Mouse (Mus musculus): Measurements from ENCODE around the gene Ccdc84. TPM values are rescaled to one million over a fixed set of nuclear protein-coding genes. Genes with fewer than 3 reads are reported as not detected.
A peak's percentile ranks its signal among the peaks of the same experiment; 100 is the strongest.

Gene Ccdc84
- total RNA-seq (2014; rRNA removed) (20.0 and 23.2 TPM in 2 replicates), polyA plus RNA-seq (2015; fragmentation: Nextera tagmentation; extraction: Ambion mirVana) (30.2 and 36.1 TPM in 2 replicates)

GRCm38 (mm10) chr9:44418519-44419385 lies at the start of gene Ccdc84:
TSS of gene Ccdc84 (minus strand) at chr9:44418569.
- Histone ChIP-seq H3K4me3 (ENCODE audit: low read depth, low read length) (peak within 1 kb of the TSS; percentile 76), H3K4me1 (ENCODE audit: insufficient read depth, low read length) (no peaks in the 10 kb centered on the region), H3K27me3 (ENCODE audit: insufficient read depth, low read length) (no peaks in the 10 kb centered on the region), H3K9ac (replicated peaks; ENCODE audit: low read length, poor library complexity, severe bottlenecking) (peak within 1 kb of the TSS; percentile 74), H3K9me3 (ENCODE audit: low read length) (no peaks in the 10 kb centered on the region), H3K27ac (ENCODE audit: low read depth, low read length) (peak within 1 kb of the TSS; percentile 70), H3K36me3 (ENCODE audit: insufficient read depth, low read length) (no peaks in the 10 kb centered on the region), H3K4me2 (ENCODE audit: low read depth, low read length, poor library complexity, severe bottlenecking) (peak within 1 kb of the TSS; percentile 97)
- no peak; the same call in 1 of the 2 replicates for ATAC-seq (ENCODE audit: low FRiP score)
- DNase-seq (ENCODE audit: low spot score), result peak; percentile 29
- WGBS, result 74% methylated on average over 14 of the region's 14 CpGs
- no peak for TF ChIP-seq CTCF (IDR thresholded peaks at IDR 0.05)

- no peak for ATAC-seq (ENCODE audit: low FRiP score)
These were observed 43.6 kb upstream of the Ccdc84 start for GRCm38 (mm10) chr9:44461950-44462349.

GRCm38 (mm10) chr9:44457035-44457742 lies 38.8 kb upstream of the Ccdc84 start:
- peak; percentile 98 for DNase-seq (ENCODE audit: low spot score)
- Histone ChIP-seq H3K9me3 (ENCODE audit: low read length) (no peaks in the 10 kb centered on the region), H3K4me1 (ENCODE audit: insufficient read depth, low read length) (no peaks in the 10 kb centered on the region; the same call in 1 of the 2 replicates), H3K36me3 (ENCODE audit: insufficient read depth, low read length) (no peaks in the 10 kb centered on the region), H3K4me2 (ENCODE audit: low read depth, low read length, poor library complexity, severe bottlenecking) (peak overlapping the region; percentile 35), H3K9ac (replicated peaks; ENCODE audit: low read length, poor library complexity, severe bottlenecking) (peak overlapping the region; percentile 44), H3K27me3 (ENCODE audit: insufficient read depth, low read length) (no peaks in the 10 kb centered on the region), H3K4me3 (ENCODE audit: low read depth, low read length) (peak overlapping the region; percentile 20), H3K27ac (ENCODE audit: low read depth, low read length) (peak overlapping the region; percentile 86)
- 3% methylated on average over 11 of the region's 11 CpGs for WGBS
- no peak for TF ChIP-seq CTCF (IDR thresholded peaks at IDR 0.05)
- peak; percentile 96 for ATAC-seq (ENCODE audit: low FRiP score)

More at GRCm38 (mm10) chr9:44461950-44462349, 43.6 kb upstream of the Ccdc84 start:
- DNase-seq (ENCODE audit: low spot score), result no peak
- no peaks in the 10 kb centered on the region for H3K27me3 ChIP-seq (ENCODE audit: insufficient read depth, low read length)
- TF ChIP-seq CTCF (IDR thresholded peaks at IDR 0.05), result no peak
- H3K9me3 ChIP-seq (ENCODE audit: low read length), result no peaks in the 10 kb centered on the region
- no peak overlapping the region for H3K27ac ChIP-seq (ENCODE audit: low read depth, low read length)
- H3K36me3 ChIP-seq (ENCODE audit: insufficient read depth, low read length), result no peaks in the 10 kb centered on the region
- H3K4me1 ChIP-seq (ENCODE audit: insufficient read depth, low read length), result no peaks in the 10 kb centered on the region
- no peak overlapping the region for H3K9ac ChIP-seq (replicated peaks; ENCODE audit: low read length, poor library complexity, severe bottlenecking)
- WGBS, result 82% methylated on average over 5 of the region's 5 CpGs
- H3K4me2 ChIP-seq (ENCODE audit: low read depth, low read length, poor library complexity, severe bottlenecking), result no peak overlapping the region
- no peak overlapping the region for H3K4me3 ChIP-seq (ENCODE audit: low read depth, low read length)

- H3K27ac ChIP-seq (ENCODE audit: low read depth, low read length), result no peak within 1 kb of the TSS
- no peak within 1 kb of the TSS for H3K9ac ChIP-seq (replicated peaks; ENCODE audit: low read length, poor library complexity, severe bottlenecking)
- H3K4me1 ChIP-seq (ENCODE audit: insufficient read depth, low read length), result no peaks in the 10 kb centered on the region; the same call in 1 of the 2 replicates
- H3K4me2 ChIP-seq (ENCODE audit: low read depth, low read length, poor library complexity, severe bottlenecking), result no peak within 1 kb of the TSS
- WGBS, result 24% methylated on average over 4 of the region's 4 CpGs
- no peak for ATAC-seq (ENCODE audit: low FRiP score)
- no peaks in the 10 kb centered on the region for H3K9me3 ChIP-seq (ENCODE audit: low read length)
- no peak for DNase-seq (ENCODE audit: low spot score)
- H3K36me3 ChIP-seq (ENCODE audit: insufficient read depth, low read length), result no peaks in the 10 kb centered on the region
- H3K4me3 ChIP-seq (ENCODE audit: low read depth, low read length), result no peak within 1 kb of the TSS
- H3K27me3 ChIP-seq (ENCODE audit: insufficient read depth, low read length), result no peaks in the 10 kb centered on the region
- peak; percentile 50 for TF ChIP-seq CTCF (IDR thresholded peaks at IDR 0.05)
These were observed 36.5 kb upstream of the Ccdc84 start, which contains the start of gene Upk2 for GRCm38 (mm10) chr9:44454891-44455220. TSS of gene Upk2 (minus strand) at chr9:44454976.

- H3K9ac ChIP-seq (replicated peaks; ENCODE audit: low read length, poor library complexity, severe bottlenecking), result no peak overlapping the region
- H3K4me3 ChIP-seq (ENCODE audit: low read depth, low read length), result no peak overlapping the region
- DNase-seq (ENCODE audit: low spot score) (peak; percentile 87), ATAC-seq (ENCODE audit: low FRiP score) (no peak)
- H3K27ac ChIP-seq (ENCODE audit: low read depth, low read length), result no peak overlapping the region
- H3K4me1 ChIP-seq (ENCODE audit: insufficient read depth, low read length), result no peaks in the 10 kb centered on the region; the same call in 1 of the 2 replicates
- H3K36me3 ChIP-seq (ENCODE audit: insufficient read depth, low read length), result no peaks in the 10 kb centered on the region
- no peak overlapping the region for H3K4me2 ChIP-seq (ENCODE audit: low read depth, low read length, poor library complexity, severe bottlenecking)
- peak; percentile 94 for TF ChIP-seq CTCF (IDR thresholded peaks at IDR 0.05)
- H3K27me3 ChIP-seq (ENCODE audit: insufficient read depth, low read length), result no peaks in the 10 kb centered on the region
- WGBS, result 11% methylated on average over 14 of the region's 14 CpGs
- no peaks in the 10 kb centered on the region for H3K9me3 ChIP-seq (ENCODE audit: low read length)
These were observed 35.9 kb upstream of the Ccdc84 start for GRCm38 (mm10) chr9:44454132-44454890.

Measured in midbrain, postnatal 0 days (tissue).